Mouse (Mus musculus) testis, adult 2 months (tissue): ENCODE data around the gene Arl4a. TPM values are rescaled to one million over a fixed set of nuclear protein-coding genes. Genes with fewer than 3 reads are reported as not detected.

Experiments
- H3K27ac ChIP-seq: fragments of 200-500 bp; 2 replicates; pipeline ENCODE4 v1.5.1; 2012; ENCODE audit warnings: low read depth, low read length; ENCODE audit not compliant: control insufficient read depth, insufficient read depth
- H3K27me3 ChIP-seq: fragments of 200-500 bp; 2 replicates; pipeline ENCODE4 v1.6.1; 2012; ENCODE audit warnings: mild to moderate bottlenecking, low read length, moderate library complexity; ENCODE audit not compliant: control insufficient read depth, insufficient read depth
- H3K36me3 ChIP-seq: fragments of 200-500 bp; 2 replicates; pipeline ENCODE4 v1.6.1; 2012; ENCODE audit warnings: mild to moderate bottlenecking, low read length; ENCODE audit not compliant: control insufficient read depth, insufficient read depth
- H3K4me1 ChIP-seq: fragments of 200-500 bp; 2 replicates; pipeline ENCODE4 v1.6.1; 2012; ENCODE audit warnings: low read length; ENCODE audit not compliant: control insufficient read depth, insufficient read depth
- H3K4me3 ChIP-seq: fragments of 200-500 bp; 2 replicates; pipeline ENCODE4 v1.5.1; 2012; ENCODE audit warnings: low read depth, mild to moderate bottlenecking, low read length, moderate library complexity, mixed read lengths; ENCODE audit not compliant: control insufficient read depth
- CTCF ChIP-seq: fragments of 200-500 bp; IDR thresholded peaks from 2 replicates; pipeline ENCODE4 v1.5.1; 2012; ENCODE audit warnings: low read depth, mild to moderate bottlenecking, inconsistent platforms, low read length, moderate library complexity; ENCODE audit not compliant: control insufficient read depth, insufficient read depth, insufficient replicate concordance
- POLR2A ChIP-seq: fragments of 200-500 bp; IDR thresholded peaks from 2 replicates; pipeline ENCODE4 v1.6.1; 2012; ENCODE audit warnings: low read depth, mild to moderate bottlenecking, inconsistent platforms, low read length, moderate library complexity; ENCODE audit not compliant: control insufficient read depth
- polyA plus RNA-seq: library from polyadenylated mRNA; depleted of rRNA; stranded (reverse); fragments of >200 nt; gene quantifications from 2 replicates; pipeline ENCODE4 v1.2.3, GENCODE M21; 2012

Arl4a gene
- polyA plus RNA-seq, 1 experiment = 255 TPM

- TF ChIP-seq CTCF (no peak), POLR2A (no peak)
- no peaks in the 10 kb centered on the region for H3K4me1 ChIP-seq
- no peaks in the 10 kb centered on the region for H3K27me3 ChIP-seq
- no peak overlapping the region for H3K27ac ChIP-seq
- no peaks in the 10 kb centered on the region for H3K36me3 ChIP-seq
- H3K4me3 ChIP-seq = no peak overlapping the region
These were observed 45.0 kb downstream of the Arl4a start for GRCm38 (mm10) chr12:39992767-39993302.

GRCm38 (mm10) chr12:39990830-39991780 lies 46.7 kb downstream of the Arl4a start:
- TF ChIP-seq CTCF (no peak), POLR2A (no peak)
- H3K4me1 ChIP-seq = no peaks in the 10 kb centered on the region
- no peak overlapping the region for H3K27ac ChIP-seq
- no peaks in the 10 kb centered on the region for H3K27me3 ChIP-seq
- no peaks in the 10 kb centered on the region for H3K36me3 ChIP-seq
- H3K4me3 ChIP-seq = no peak overlapping the region

- no peak for TF ChIP-seq POLR2A
- no peak for TF ChIP-seq CTCF
- H3K4me1 ChIP-seq = no peaks in the 10 kb centered on the region
These were observed 48.7 kb downstream of the Arl4a start for GRCm38 (mm10) chr12:39989136-39989535.

GRCm38 (mm10) chr12:39987177-39987576 lies 50.6 kb downstream of the Arl4a start:
- no peaks in the 10 kb centered on the region for H3K4me1 ChIP-seq
- no peak for TF ChIP-seq POLR2A
- no peak for TF ChIP-seq CTCF
- no peak overlapping the region for H3K4me3 ChIP-seq
- no peaks in the 10 kb centered on the region for H3K36me3 ChIP-seq
- H3K27ac ChIP-seq = no peak overlapping the region
- H3K27me3 ChIP-seq = no peaks in the 10 kb centered on the region

More at GRCm38 (mm10) chr12:39989136-39989535, 48.7 kb downstream of the Arl4a start:
- H3K27ac ChIP-seq = no peak overlapping the region
- no peak overlapping the region for H3K4me3 ChIP-seq
- no peaks in the 10 kb centered on the region for H3K36me3 ChIP-seq
- H3K27me3 ChIP-seq = no peaks in the 10 kb centered on the region

GRCm38 (mm10) chr12:39985639-39986038 lies 52.2 kb downstream of the Arl4a start:
- Histone ChIP-seq H3K4me1 (no peaks in the 10 kb centered on the region), H3K36me3 (no peaks in the 10 kb centered on the region), H3K27me3 (no peaks in the 10 kb centered on the region), H3K4me3 (no peak overlapping the region), H3K27ac (0 out of 2 replicates have a peak overlapping the region, but pooled peaks have one; percentile 49)
- TF ChIP-seq CTCF (0 out of 2 replicates have a peak, but pooled peaks have one; percentile 14), POLR2A (no peak)

GRCm38 (mm10) chr12:39979792-39980191 lies 58.0 kb downstream of the Arl4a start:
- TF ChIP-seq POLR2A (no peak), CTCF (no peak)
- no peaks in the 10 kb centered on the region for H3K36me3 ChIP-seq
- no peaks in the 10 kb centered on the region for H3K27me3 ChIP-seq
- H3K27ac ChIP-seq = no peak overlapping the region
- no peak overlapping the region for H3K4me3 ChIP-seq
- H3K4me1 ChIP-seq = peaks cover 2% of the 10 kb centered on the region

GRCm38 (mm10) chr12:39979066-39979465 lies 58.8 kb downstream of the Arl4a start:
- Histone ChIP-seq H3K27ac (no peak overlapping the region), H3K4me1 (peaks cover 2% of the 10 kb centered on the region), H3K4me3 (no peak overlapping the region), H3K27me3 (no peaks in the 10 kb centered on the region), H3K36me3 (no peaks in the 10 kb centered on the region)
- TF ChIP-seq CTCF (no peak), POLR2A (no peak)
